Mouse (Mus musculus): ENCODE measurements at regions not wholly inside any gene's neighbourhood (a gene's known extent, or its start where the extent isn't known, plus 50 kb on each side); places are given as distances from the start of the nearest gene placed in this dataset.
A peak's percentile ranks its signal among the peaks of the same experiment; 100 is the strongest.

DNA sequence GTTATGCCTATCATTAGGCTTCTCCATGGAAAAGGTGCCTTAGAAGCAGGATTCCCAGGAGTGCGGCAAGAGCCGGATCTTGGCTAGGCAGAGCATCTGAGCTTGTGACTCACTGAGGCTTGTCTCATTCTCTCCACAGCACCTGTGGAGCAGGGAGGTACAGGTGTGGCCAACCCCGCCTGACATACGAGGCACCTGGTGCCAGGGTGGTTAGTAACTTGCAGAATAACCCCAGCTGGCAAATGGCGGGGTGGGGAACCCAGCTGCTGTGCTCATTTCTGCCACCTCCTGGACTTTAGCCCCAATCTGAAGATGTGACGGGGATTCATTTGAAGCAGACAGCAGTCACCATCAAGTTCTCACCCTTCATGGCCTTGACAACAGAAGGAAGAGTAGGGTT, 96.2 kb downstream of the Pdgfra start:
- H3K27ac ChIP-seq (replicated peaks; ENCODE audit: low read depth, low read length): no peak overlapping the region
- H3K27me3 ChIP-seq (ENCODE audit: control insufficient read depth, insufficient read depth, low read length): no peaks in the 10 kb centered on the region
- peaks cover 5% of the 10 kb centered on the region; the same call in 1 of the 2 replicates for H3K4me1 ChIP-seq (ENCODE audit: control insufficient read depth, insufficient read depth, low read length)
- WGBS: 93% methylated on average over 6 of the region's 6 CpGs
- no peak for DNase-seq
- no peak overlapping the region for H3K4me3 ChIP-seq (replicated peaks; ENCODE audit: low read depth, low read length)
- ATAC-seq (ENCODE audit: low FRiP score, low TSS enrichment): no peak
- H3K9me3 ChIP-seq (ENCODE audit: control insufficient read depth, low read length): no peaks in the 10 kb centered on the region
- no peak overlapping the region for H3K9ac ChIP-seq (replicated peaks; ENCODE audit: low read length)
- no peak overlapping the region for H3K4me2 ChIP-seq (ENCODE audit: low read length)
- no peaks in the 10 kb centered on the region for H3K36me3 ChIP-seq (ENCODE audit: control insufficient read depth, insufficient read depth, low read length)

DNA sequence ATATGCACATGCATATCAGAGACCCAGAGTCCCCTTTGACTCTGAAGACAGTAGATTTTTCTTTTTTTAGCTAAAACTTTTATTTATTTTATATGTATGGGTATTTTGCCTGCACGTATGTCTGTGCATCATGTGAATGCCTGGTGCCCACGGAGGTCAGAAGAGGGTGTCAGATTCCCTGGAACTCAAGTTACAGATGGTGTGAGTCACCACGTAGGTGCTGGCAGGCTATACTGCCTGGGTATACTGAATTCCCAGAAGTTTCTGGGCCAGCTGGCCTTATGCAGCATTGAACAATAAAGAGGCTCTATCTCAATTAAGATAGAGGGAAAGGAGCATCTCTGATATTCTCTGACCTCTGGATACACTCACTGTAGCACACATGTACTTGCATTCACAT, 97.6 kb downstream of the Pdgfra start:
- Histone ChIP-seq H3K4me3 (replicated peaks; ENCODE audit: low read depth, low read length) (no peak overlapping the region), H3K27ac (replicated peaks; ENCODE audit: low read depth, low read length) (no peak overlapping the region), H3K4me1 (ENCODE audit: control insufficient read depth, insufficient read depth, low read length) (peaks cover 5% of the 10 kb centered on the region; the same call in 1 of the 2 replicates), H3K9ac (replicated peaks; ENCODE audit: low read length) (no peak overlapping the region), H3K36me3 (ENCODE audit: control insufficient read depth, insufficient read depth, low read length) (no peaks in the 10 kb centered on the region), H3K9me3 (ENCODE audit: control insufficient read depth, low read length) (no peaks in the 10 kb centered on the region), H3K4me2 (ENCODE audit: low read length) (no peak overlapping the region), H3K27me3 (ENCODE audit: control insufficient read depth, insufficient read depth, low read length) (no peaks in the 10 kb centered on the region)
- DNase-seq: no peak
- no peak for ATAC-seq (ENCODE audit: low FRiP score, low TSS enrichment)
- 85% methylated on average over 3 of the region's 3 CpGs for WGBS

DNA sequence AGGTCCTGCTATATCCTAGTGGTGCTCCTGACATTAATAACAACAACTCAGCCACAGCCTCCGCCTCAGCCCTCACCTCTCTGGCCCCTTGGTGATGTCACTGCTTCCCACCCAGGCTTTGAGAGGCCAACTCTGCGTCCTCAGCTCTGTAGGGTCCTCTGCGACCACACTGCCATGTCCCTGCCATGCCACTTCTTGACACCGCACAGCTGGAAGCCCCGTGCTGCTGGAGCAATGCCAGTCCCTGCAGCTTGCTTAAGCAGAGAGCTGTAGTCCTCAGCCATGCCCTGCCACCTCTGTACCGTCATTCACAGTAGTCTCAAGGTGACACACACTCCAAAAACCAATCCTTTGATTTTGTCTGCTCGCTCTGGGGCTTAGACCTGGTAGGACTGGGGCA, 101.3 kb downstream of the Pdgfra start:
- 82% methylated on average over 7 of the region's 7 CpGs for WGBS
- DNase-seq: no peak
- Histone ChIP-seq H3K9me3 (ENCODE audit: control insufficient read depth, low read length) (no peaks in the 10 kb centered on the region), H3K4me1 (ENCODE audit: control insufficient read depth, insufficient read depth, low read length) (no peaks in the 10 kb centered on the region), H3K27ac (replicated peaks; ENCODE audit: low read depth, low read length) (no peak overlapping the region), H3K9ac (replicated peaks; ENCODE audit: low read length) (no peak overlapping the region), H3K27me3 (ENCODE audit: control insufficient read depth, insufficient read depth, low read length) (no peaks in the 10 kb centered on the region), H3K4me3 (replicated peaks; ENCODE audit: low read depth, low read length) (no peak overlapping the region), H3K4me2 (ENCODE audit: low read length) (no peak overlapping the region), H3K36me3 (ENCODE audit: control insufficient read depth, insufficient read depth, low read length) (no peaks in the 10 kb centered on the region)
- no peak for ATAC-seq (ENCODE audit: low FRiP score, low TSS enrichment)

DNA sequence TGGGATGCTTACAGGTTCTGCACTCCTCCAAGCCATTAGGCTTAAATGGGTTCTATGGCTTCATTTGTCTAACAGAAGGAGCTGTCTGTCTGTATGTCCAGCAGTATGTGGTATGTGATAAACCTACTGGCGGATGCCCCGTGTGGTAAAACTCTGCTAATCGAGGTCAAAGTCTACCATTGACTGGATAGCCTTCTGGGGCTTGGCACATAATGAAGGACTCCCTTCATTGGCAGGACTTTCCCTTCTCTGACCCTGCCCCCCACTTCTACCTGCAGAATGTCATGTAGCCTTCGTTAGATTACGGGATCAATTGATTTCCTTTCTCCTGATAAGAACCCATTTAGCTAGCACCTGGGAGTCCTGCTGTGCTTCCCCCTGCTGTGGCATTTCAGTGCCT, 101.7 kb downstream of the Pdgfra start:
- Histone ChIP-seq H3K4me1 (ENCODE audit: control insufficient read depth, insufficient read depth, low read length) (no peaks in the 10 kb centered on the region), H3K9ac (replicated peaks; ENCODE audit: low read length) (no peak overlapping the region), H3K4me2 (ENCODE audit: low read length) (no peak overlapping the region), H3K9me3 (ENCODE audit: control insufficient read depth, low read length) (no peaks in the 10 kb centered on the region), H3K4me3 (replicated peaks; ENCODE audit: low read depth, low read length) (no peak overlapping the region), H3K27ac (replicated peaks; ENCODE audit: low read depth, low read length) (no peak overlapping the region), H3K36me3 (ENCODE audit: control insufficient read depth, insufficient read depth, low read length) (no peaks in the 10 kb centered on the region), H3K27me3 (ENCODE audit: control insufficient read depth, insufficient read depth, low read length) (no peaks in the 10 kb centered on the region)
- DNase-seq (no peak), ATAC-seq (ENCODE audit: low FRiP score, low TSS enrichment) (no peak)
- WGBS: 85% methylated on average over 5 of the region's 5 CpGs

DNA sequence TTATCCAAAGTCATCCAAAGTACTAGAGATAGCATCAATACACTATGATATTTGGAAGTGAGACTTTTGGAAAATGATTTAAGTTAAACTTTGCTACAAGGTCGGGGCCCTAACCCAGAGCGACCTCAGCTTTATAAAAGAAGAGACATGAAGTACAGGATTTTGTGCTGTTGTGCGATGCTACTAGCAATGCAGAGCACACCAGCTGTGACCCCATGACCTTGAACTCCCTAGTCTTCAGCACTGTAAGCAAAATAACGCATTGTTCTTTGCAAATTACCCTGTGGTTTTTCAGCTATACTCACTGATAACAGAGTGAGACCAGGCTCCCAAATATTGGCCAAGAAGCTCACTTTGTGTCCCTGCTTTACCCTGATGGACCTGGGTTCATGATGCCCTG, 104.1 kb downstream of the Pdgfra start:
- no peak for ATAC-seq (ENCODE audit: low FRiP score, low TSS enrichment)
- no peaks in the 10 kb centered on the region for H3K36me3 ChIP-seq (ENCODE audit: control insufficient read depth, insufficient read depth, low read length)
- DNase-seq: no peak
- no peak overlapping the region for H3K9ac ChIP-seq (replicated peaks; ENCODE audit: low read length)
- no peak overlapping the region for H3K27ac ChIP-seq (replicated peaks; ENCODE audit: low read depth, low read length)
- H3K4me1 ChIP-seq (ENCODE audit: control insufficient read depth, insufficient read depth, low read length): no peaks in the 10 kb centered on the region
- no peaks in the 10 kb centered on the region for H3K27me3 ChIP-seq (ENCODE audit: control insufficient read depth, insufficient read depth, low read length)
- H3K4me2 ChIP-seq (ENCODE audit: low read length): no peak overlapping the region
- H3K9me3 ChIP-seq (ENCODE audit: control insufficient read depth, low read length): no peaks in the 10 kb centered on the region
- H3K4me3 ChIP-seq (replicated peaks; ENCODE audit: low read depth, low read length): no peak overlapping the region
- 85% methylated on average over 4 of the region's 4 CpGs for WGBS

DNA sequence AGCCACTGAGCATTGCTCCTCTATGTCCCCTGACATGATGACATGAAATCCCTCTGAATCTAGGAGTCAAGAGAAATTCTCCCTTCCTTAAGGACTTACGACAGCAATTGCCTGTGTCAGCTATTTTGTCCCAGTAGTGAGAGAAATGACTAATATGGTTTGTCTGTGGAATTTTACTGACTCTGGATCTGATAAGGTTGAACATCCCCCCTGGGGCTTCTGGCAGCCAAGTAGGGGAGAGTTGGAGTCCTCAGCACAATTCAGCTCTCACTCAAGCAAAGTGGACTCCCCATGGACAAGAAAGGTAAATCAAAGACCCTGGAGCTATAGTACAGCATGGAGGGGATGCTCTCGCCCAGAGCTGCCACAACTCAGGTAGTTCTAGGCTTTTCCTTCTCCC, 105.0 kb downstream of the Pdgfra start:
- Histone ChIP-seq H3K27me3 (ENCODE audit: control insufficient read depth, insufficient read depth, low read length) (no peaks in the 10 kb centered on the region), H3K4me3 (replicated peaks; ENCODE audit: low read depth, low read length) (no peak overlapping the region), H3K4me1 (ENCODE audit: control insufficient read depth, insufficient read depth, low read length) (no peaks in the 10 kb centered on the region), H3K9ac (replicated peaks; ENCODE audit: low read length) (no peak overlapping the region), H3K9me3 (ENCODE audit: control insufficient read depth, low read length) (no peaks in the 10 kb centered on the region), H3K36me3 (ENCODE audit: control insufficient read depth, insufficient read depth, low read length) (no peaks in the 10 kb centered on the region), H3K27ac (replicated peaks; ENCODE audit: low read depth, low read length) (no peak overlapping the region), H3K4me2 (ENCODE audit: low read length) (no peak overlapping the region)
- DNase-seq (no peak), ATAC-seq (ENCODE audit: low FRiP score, low TSS enrichment) (no peak)
- 80% methylated on average over 2 of the region's 2 CpGs for WGBS

DNA sequence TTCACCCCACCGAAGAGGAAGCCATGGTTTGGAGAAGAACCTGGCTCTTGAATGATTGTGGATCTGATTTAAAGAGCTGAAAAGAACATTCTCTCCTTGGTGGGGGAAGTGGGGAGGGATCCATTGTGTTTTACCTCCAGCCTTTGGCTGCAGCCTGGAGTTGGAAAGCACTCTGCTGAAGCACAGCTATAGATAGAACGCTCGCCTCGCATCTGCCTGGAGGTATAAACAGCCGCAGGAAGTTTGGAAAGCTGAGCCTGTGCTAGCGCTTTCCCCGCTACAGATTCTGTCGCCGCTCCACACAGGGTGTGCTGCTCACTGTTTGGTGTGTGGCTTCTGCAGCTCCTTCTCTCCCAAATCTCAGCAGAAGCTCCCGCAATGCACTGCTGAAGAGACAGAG, 108.2 kb downstream of the Pdgfra start:
- Histone ChIP-seq H3K4me3 (replicated peaks; ENCODE audit: low read depth, low read length) (no peak overlapping the region), H3K27me3 (ENCODE audit: control insufficient read depth, insufficient read depth, low read length) (no peaks in the 10 kb centered on the region), H3K36me3 (ENCODE audit: control insufficient read depth, insufficient read depth, low read length) (no peaks in the 10 kb centered on the region), H3K4me1 (ENCODE audit: control insufficient read depth, insufficient read depth, low read length) (no peaks in the 10 kb centered on the region), H3K9ac (replicated peaks; ENCODE audit: low read length) (no peak overlapping the region), H3K27ac (replicated peaks; ENCODE audit: low read depth, low read length) (no peak overlapping the region), H3K9me3 (ENCODE audit: control insufficient read depth, low read length) (no peaks in the 10 kb centered on the region), H3K4me2 (ENCODE audit: low read length) (no peak overlapping the region)
- WGBS: 88% methylated on average over 10 of the region's 10 CpGs
- no peak for ATAC-seq (ENCODE audit: low FRiP score, low TSS enrichment)
- DNase-seq: no peak

DNA sequence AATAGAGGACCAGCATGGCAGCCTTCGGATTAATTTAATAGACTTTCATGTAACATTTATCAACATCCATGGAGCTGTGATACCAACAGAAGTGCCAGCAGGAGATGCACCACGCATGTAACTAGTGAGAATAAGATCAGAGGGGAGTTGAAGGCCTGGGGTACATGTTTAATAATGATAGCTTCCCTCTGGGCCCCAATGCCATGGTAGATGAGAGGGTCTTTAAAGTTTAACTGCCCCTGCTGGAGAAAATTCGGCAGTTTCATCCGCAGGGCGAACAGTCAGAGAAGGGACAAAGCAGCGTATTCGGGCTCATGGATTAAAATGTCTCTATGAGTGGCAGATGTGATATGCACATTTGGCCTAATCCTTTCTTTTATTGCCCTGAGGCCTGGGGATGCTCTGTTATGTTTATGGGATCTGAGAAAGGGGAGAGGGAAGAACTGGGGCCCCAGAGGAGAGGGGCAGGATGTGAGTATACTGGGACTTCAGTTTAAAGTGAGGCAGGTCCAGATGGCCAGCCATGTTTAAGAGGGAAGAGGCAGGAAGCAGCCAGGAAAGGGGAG, 114.1 kb downstream of the Pdgfra start:
- no peaks in the 10 kb centered on the region for H3K9me3 ChIP-seq (ENCODE audit: control insufficient read depth, low read length)
- no peak overlapping the region for H3K4me3 ChIP-seq (replicated peaks; ENCODE audit: low read depth, low read length)
- ATAC-seq (ENCODE audit: low FRiP score, low TSS enrichment) (peak; percentile 57; the same call in 1 of the 2 replicates), DNase-seq (peak; percentile 63)
- peaks cover 12% of the 10 kb centered on the region; the same call in 1 of the 2 replicates for H3K4me1 ChIP-seq (ENCODE audit: control insufficient read depth, insufficient read depth, low read length)
- H3K27me3 ChIP-seq (ENCODE audit: control insufficient read depth, insufficient read depth, low read length): no peaks in the 10 kb centered on the region
- H3K36me3 ChIP-seq (ENCODE audit: control insufficient read depth, insufficient read depth, low read length): no peaks in the 10 kb centered on the region
- no peak overlapping the region; the same call in 1 of the 2 replicates for H3K27ac ChIP-seq (replicated peaks; ENCODE audit: low read depth, low read length)
- WGBS: 38% methylated on average over 7 of the region's 7 CpGs
- H3K4me2 ChIP-seq (ENCODE audit: low read length): no peak overlapping the region
- H3K9ac ChIP-seq (replicated peaks; ENCODE audit: low read length): no peak overlapping the region

DNA sequence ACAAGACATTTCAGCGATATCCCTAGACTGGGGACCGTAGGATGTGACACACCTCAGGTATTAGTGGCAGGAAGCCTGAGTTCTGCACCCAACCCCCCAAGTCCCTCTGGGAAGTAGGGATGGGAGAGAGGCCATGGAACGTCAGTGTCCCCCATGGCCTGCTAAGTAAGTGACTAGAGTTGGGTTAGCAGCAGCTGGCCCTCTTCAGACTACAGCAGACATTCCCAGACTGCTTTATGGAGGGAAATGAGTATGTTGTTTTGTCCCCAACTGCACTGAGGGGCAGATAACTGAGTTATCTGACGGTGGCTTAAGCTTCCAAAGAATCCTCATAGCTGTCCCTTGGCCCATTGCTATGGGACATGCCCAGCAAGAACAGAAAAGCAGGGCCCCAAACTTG, 114.8 kb downstream of the Pdgfra start:
- DNase-seq: no peak
- H3K4me1 ChIP-seq (ENCODE audit: control insufficient read depth, insufficient read depth, low read length): peaks cover 12% of the 10 kb centered on the region; the same call in 1 of the 2 replicates
- no peak overlapping the region for H3K4me3 ChIP-seq (replicated peaks; ENCODE audit: low read depth, low read length)
- no peak overlapping the region for H3K4me2 ChIP-seq (ENCODE audit: low read length)
- no peak overlapping the region for H3K9ac ChIP-seq (replicated peaks; ENCODE audit: low read length)
- ATAC-seq (ENCODE audit: low FRiP score, low TSS enrichment): no peak
- H3K27me3 ChIP-seq (ENCODE audit: control insufficient read depth, insufficient read depth, low read length): no peaks in the 10 kb centered on the region
- H3K9me3 ChIP-seq (ENCODE audit: control insufficient read depth, low read length): no peaks in the 10 kb centered on the region
- no peaks in the 10 kb centered on the region for H3K36me3 ChIP-seq (ENCODE audit: control insufficient read depth, insufficient read depth, low read length)
- WGBS: 82% methylated on average over 4 of the region's 4 CpGs
- no peak overlapping the region for H3K27ac ChIP-seq (replicated peaks; ENCODE audit: low read depth, low read length)

Data from midbrain, embryonic 14.5 days (tissue).